In genomic region chr8:72220758-72221157, GRCm38 (mm10) we compare ENCODE assay signal across 8 mouse cellular contexts. TPM values are rescaled to one million over a fixed set of nuclear protein-coding genes. Genes with fewer than 3 reads are reported as not detected.
DNase-seq lines count a peak whose midpoint lies in the region; ATAC-seq and TF ChIP-seq lines count a peak whose summit lies in the region.
"Had no signal": no experiment of that assay in that cellular context is flagged by ENCODE, and none has a peak within 500 bp of the region (broad histone marks: within the 10 kb centered on the region; RNA-seq: fewer than 3 reads in every experiment).

No protein-coding gene starts in this region.

- no peaks in the 10 kb centered on the region for H3K27me3 ChIP-seq in neural tube, embryonic 11.5 days (ENCODE audit: control insufficient read depth, insufficient read depth, low read length)
- H3K27me3 ChIP-seq in forebrain, embryonic 11.5 days (ENCODE audit: control insufficient read depth, insufficient read depth, low read length), result no peaks in the 10 kb centered on the region
- H3K27me3 ChIP-seq in stomach, postnatal 0 days (ENCODE audit: control insufficient read depth, insufficient read depth, low read length), result no peaks in the 10 kb centered on the region

- ATAC-seq in neural tube, embryonic 11.5 days (ENCODE audit: insufficient read depth, low FRiP score, low TSS enrichment), result no peak
- ATAC-seq in forebrain, embryonic 11.5 days (replicated peaks; ENCODE audit: low FRiP score), result no peak
- no peak for ATAC-seq in stomach, postnatal 0 days (ENCODE audit: low FRiP score, low TSS enrichment)

- intact Hi-C loops in left cerebral cortex, postnatal 4 days (cut with DNase I), result no loop called here

- H3K9ac ChIP-seq in neural tube, embryonic 11.5 days (ENCODE audit: low read length), result no peak overlapping the region
- no peak overlapping the region for H3K9ac ChIP-seq in forebrain, embryonic 11.5 days (ENCODE audit: low read length)
- no peak overlapping the region for H3K9ac ChIP-seq in stomach, postnatal 0 days (ENCODE audit: low read length)

- peaks cover 10% of the 10 kb centered on the region for H3K36me3 ChIP-seq in neural tube, embryonic 11.5 days (ENCODE audit: control insufficient read depth, insufficient read depth, low read length)
- peaks cover 4% of the 10 kb centered on the region; the same call in 1 of the 2 replicates for H3K36me3 ChIP-seq in forebrain, embryonic 11.5 days (ENCODE audit: control insufficient read depth, insufficient read depth, low read length)
- peaks cover 14% of the 10 kb centered on the region for H3K36me3 ChIP-seq in stomach, postnatal 0 days (ENCODE audit: control insufficient read depth, insufficient read depth, low read length)

- H3K4me1 ChIP-seq in neural tube, embryonic 11.5 days (ENCODE audit: control insufficient read depth, insufficient read depth, low read length), result peaks cover 5% of the 10 kb centered on the region
- peaks cover 6% of the 10 kb centered on the region; the same call in 1 of the 2 replicates for H3K4me1 ChIP-seq in forebrain, embryonic 11.5 days (replicated peaks; ENCODE audit: control insufficient read depth, insufficient read depth, low read length)
- H3K4me1 ChIP-seq in stomach, postnatal 0 days (replicated peaks; ENCODE audit: control insufficient read depth, insufficient read depth), result no peaks in the 10 kb centered on the region; the same call in 1 of the 2 replicates

- H3K9me3 ChIP-seq in neural tube, embryonic 11.5 days (ENCODE audit: control insufficient read depth, low read length), result no peaks in the 10 kb centered on the region
- no peaks in the 10 kb centered on the region for H3K9me3 ChIP-seq in forebrain, embryonic 11.5 days (ENCODE audit: control insufficient read depth, low read length)
- H3K9me3 ChIP-seq in stomach, postnatal 0 days (ENCODE audit: control insufficient read depth, low read length), result no peaks in the 10 kb centered on the region

- peak overlapping the region; percentile 76 for H3K4me2 ChIP-seq in neural tube, embryonic 11.5 days (ENCODE audit: low read depth)
- peak overlapping the region; percentile 86; the same call in 1 of the 2 replicates for H3K4me2 ChIP-seq in forebrain, embryonic 11.5 days (ENCODE audit: low read depth, low read length, severe bottlenecking)
- peak overlapping the region; percentile 65 for H3K4me2 ChIP-seq in stomach, postnatal 0 days (replicated peaks; ENCODE audit: low read depth)

- TF ChIP-seq EP300 in stomach, postnatal 0 days (optimal IDR thresholded peaks at IDR 0.05), result no peak

- H3K27ac ChIP-seq in neural tube, embryonic 11.5 days (ENCODE audit: low read depth, low read length), result no peak overlapping the region
- no peak overlapping the region for H3K27ac ChIP-seq in forebrain, embryonic 11.5 days (ENCODE audit: low read depth, low read length)
- H3K27ac ChIP-seq in stomach, postnatal 0 days (replicated peaks), result no peak overlapping the region

- DNase-seq in neural tube, embryonic 11.5 days (ENCODE audit: low spot score), result no peak
- DNase-seq in neural tube, embryonic 10.5 days (ENCODE audit: extremely low spot score, low spot score), result no peak
- DNase-seq in forebrain, embryonic 11.5 days (ENCODE audit: low spot score), result no peak
- peak; percentile 13 for DNase-seq in liver
- DNase-seq in stomach, postnatal 0 days (ENCODE audit: low spot score), result no peak
- DNase-seq in left cerebral cortex, adult 8-10 months (ENCODE audit: low spot score in 2 of 2), result no peak
- no peak for DNase-seq in left cerebral cortex, postnatal 4 days
- DNase-seq: lung, postnatal 10 days had no signal

- WGBS in neural tube, embryonic 11.5 days, result 90% methylated on average over 4 of the region's 4 CpGs
- WGBS in forebrain, embryonic 11.5 days, result 84% methylated on average over 4 of the region's 4 CpGs
- 82% methylated on average over 4 of the region's 4 CpGs for WGBS in stomach, postnatal 0 days

- peak overlapping the region; percentile 77 for H3K4me3 ChIP-seq in neural tube, embryonic 11.5 days (ENCODE audit: low read depth, low read length)
- peak overlapping the region; percentile 69 for H3K4me3 ChIP-seq in forebrain, embryonic 11.5 days (ENCODE audit: low read depth, low read length)
- H3K4me3 ChIP-seq in stomach, postnatal 0 days (ENCODE audit: low read depth, low read length), result no peak overlapping the region

- TF ChIP-seq CTCF in stomach, postnatal 0 days (IDR thresholded peaks at IDR 0.05; ENCODE audit: low read depth), result peak; percentile 53

RNA-seq across cellular contexts. Expression of gene Fam32a, which starts 1.2 kb away (rescaled TPM):
- 80.1 and 80.6 TPM in 2 replicates for polyA plus RNA-seq in neural tube, embryonic 11.5 days (2014; fragmentation: Nextera tagmentation; extraction: Ambion mirVana)
- 74.2 and 76.0 TPM in 2 replicates for polyA plus RNA-seq in forebrain, embryonic 11.5 days (2014; fragmentation: Nextera tagmentation; extraction: Ambion mirVana)
- 53.8 and 57.4 TPM in 2 replicates for polyA plus RNA-seq in stomach, postnatal 0 days (2015; fragmentation: Nextera tagmentation; extraction: Ambion mirVana)
- 10 to 100 TPM; 57.9 to 61.4 (median 58.4) TPM for total RNA-seq in left cerebral cortex, adult 8-10 months (2022)
- 10 to 100 TPM; 71.3 to 76.4 TPM for total RNA-seq in left cerebral cortex, postnatal 4 days (2021)

RNA-seq across cellular contexts. Expression of gene Gm11034, which starts 7.3 kb away (rescaled TPM):
- polyA plus RNA-seq in neural tube, embryonic 11.5 days (2014; fragmentation: Nextera tagmentation; extraction: Ambion mirVana), result not detected in 2 replicates
- not detected in 2 replicates for polyA plus RNA-seq in forebrain, embryonic 11.5 days (2014; fragmentation: Nextera tagmentation; extraction: Ambion mirVana)
- not detected in 2 replicates for polyA plus RNA-seq in stomach, postnatal 0 days (2015; fragmentation: Nextera tagmentation; extraction: Ambion mirVana)
- total RNA-seq in left cerebral cortex, adult 8-10 months (2022), result not detected
- not detected for total RNA-seq in left cerebral cortex, postnatal 4 days (2021)

RNA-seq across cellular contexts. Expression of gene Cib3, which starts 8.1 kb away (rescaled TPM):
- polyA plus RNA-seq in neural tube, embryonic 11.5 days (2014; fragmentation: Nextera tagmentation; extraction: Ambion mirVana), result not detected in 2 replicates
- 0.25 TPM in 1 of 2 replicates, not detected in the other for polyA plus RNA-seq in forebrain, embryonic 11.5 days (2014; fragmentation: Nextera tagmentation; extraction: Ambion mirVana)
- 0.45 and 0.79 TPM in 2 replicates for polyA plus RNA-seq in stomach, postnatal 0 days (2015; fragmentation: Nextera tagmentation; extraction: Ambion mirVana)
- total RNA-seq in left cerebral cortex, adult 8-10 months (2022), result not detected
- total RNA-seq in left cerebral cortex, postnatal 4 days (2021), result under 1 TPM in 1 of 2 experiments, not detected in 1; 0.16 TPM

RNA-seq across cellular contexts. Expression of gene Ap1m1, which starts 19.1 kb away (rescaled TPM):
- 178 and 184 TPM in 2 replicates for polyA plus RNA-seq in neural tube, embryonic 11.5 days (2014; fragmentation: Nextera tagmentation; extraction: Ambion mirVana)
- 173 and 190 TPM in 2 replicates for polyA plus RNA-seq in forebrain, embryonic 11.5 days (2014; fragmentation: Nextera tagmentation; extraction: Ambion mirVana)
- 38.2 and 42.0 TPM in 2 replicates for polyA plus RNA-seq in stomach, postnatal 0 days (2015; fragmentation: Nextera tagmentation; extraction: Ambion mirVana)
- total RNA-seq in left cerebral cortex, adult 8-10 months (2022), result 10 to 100 TPM; 72.0 to 83.7 (median 76.7) TPM
- 100 to 1,000 TPM; 155 to 161 TPM for total RNA-seq in left cerebral cortex, postnatal 4 days (2021)

RNA-seq across cellular contexts. Expression of gene Hsh2d, which starts 31.3 kb away (rescaled TPM):
- polyA plus RNA-seq in neural tube, embryonic 11.5 days (2014; fragmentation: Nextera tagmentation; extraction: Ambion mirVana), result not detected in 2 replicates
- not detected in 2 replicates for polyA plus RNA-seq in forebrain, embryonic 11.5 days (2014; fragmentation: Nextera tagmentation; extraction: Ambion mirVana)
- 3.9 TPM in 2 replicates for polyA plus RNA-seq in stomach, postnatal 0 days (2015; fragmentation: Nextera tagmentation; extraction: Ambion mirVana)
- total RNA-seq in left cerebral cortex, adult 8-10 months (2022), result not detected
- total RNA-seq in left cerebral cortex, postnatal 4 days (2021), result not detected
